Mouse (Mus musculus): ENCODE results near the gene Mrps10. TPM values are rescaled to one million over a fixed set of nuclear protein-coding genes. Genes with fewer than 3 reads are reported as not detected.

The Mrps10 gene
- polyA plus RNA-seq, 2 experiments = 51.3 to 76.0 TPM

- DNase-seq (ENCODE audit: low spot score) = no peak
Observed at GRCm38 (mm10) chr17:47333409-47333808, 35.3 kb upstream of the Mrps10 start.

GRCm38 (mm10) chr17:47343121-47343520 is 25.6 kb upstream of the Mrps10 start:
- ATAC-seq (ENCODE audit: low FRiP score, low read depth) (no peak), DNase-seq (ENCODE audit: low spot score) (no peak)
- no peak for TF ChIP-seq POLR2A (IDR thresholded peaks at IDR 0.05; ENCODE audit: borderline replicate concordance, extremely low read depth, insufficient read depth, insufficient read length)
- no peak overlapping the region for H3K4me2 ChIP-seq (replicated peaks; ENCODE audit: low read depth, low read length, severe bottlenecking)
- peaks cover 16% of the 10 kb centered on the region for H3K9me3 ChIP-seq (ENCODE audit: control insufficient read depth, low read length)
- 87% methylated on average over 2 of the region's 2 CpGs for WGBS
- H3K27ac ChIP-seq (replicated peaks; ENCODE audit: low read depth, low read length) = no peak overlapping the region
- H3K36me3 ChIP-seq (ENCODE audit: control insufficient read depth, insufficient read depth, low read length) = peaks cover 92% of the 10 kb centered on the region
- no peaks in the 10 kb centered on the region for H3K27me3 ChIP-seq (ENCODE audit: control insufficient read depth, insufficient read depth, low read length)
- H3K9ac ChIP-seq (ENCODE audit: low read depth, low read length, severe bottlenecking) = no peak overlapping the region
- no peaks in the 10 kb centered on the region for H3K4me1 ChIP-seq (ENCODE audit: control insufficient read depth, insufficient read depth, low read length)
- H3K4me3 ChIP-seq (replicated peaks; ENCODE audit: low read length) = no peak overlapping the region

More at GRCm38 (mm10) chr17:47333409-47333808, 35.3 kb upstream of the Mrps10 start:
- no peak overlapping the region for H3K4me3 ChIP-seq (replicated peaks; ENCODE audit: low read length)
- TF ChIP-seq POLR2A (IDR thresholded peaks at IDR 0.05; ENCODE audit: borderline replicate concordance, extremely low read depth, insufficient read depth, insufficient read length) = no peak
- H3K4me2 ChIP-seq (replicated peaks; ENCODE audit: low read depth, low read length, severe bottlenecking) = no peak overlapping the region
- no peaks in the 10 kb centered on the region for H3K9me3 ChIP-seq (ENCODE audit: control insufficient read depth, low read length)
- H3K9ac ChIP-seq (ENCODE audit: low read depth, low read length, severe bottlenecking) = no peak overlapping the region
- ATAC-seq (ENCODE audit: low FRiP score, low read depth) = no peak
- H3K27ac ChIP-seq (replicated peaks; ENCODE audit: low read depth, low read length) = no peak overlapping the region
- H3K36me3 ChIP-seq (ENCODE audit: control insufficient read depth, insufficient read depth, low read length) = peaks cover 69% of the 10 kb centered on the region
- H3K27me3 ChIP-seq (ENCODE audit: control insufficient read depth, insufficient read depth, low read length) = no peaks in the 10 kb centered on the region
- peaks cover 9% of the 10 kb centered on the region for H3K4me1 ChIP-seq (ENCODE audit: control insufficient read depth, insufficient read depth, low read length)
- 26% methylated on average over 2 of the region's 2 CpGs for WGBS

GRCm38 (mm10) chr17:47349721-47350319 is 18.9 kb upstream of the Mrps10 start:
- Histone ChIP-seq H3K9ac (ENCODE audit: low read depth, low read length, severe bottlenecking) (no peak overlapping the region), H3K4me2 (replicated peaks; ENCODE audit: low read depth, low read length, severe bottlenecking) (no peak overlapping the region), H3K27me3 (ENCODE audit: control insufficient read depth, insufficient read depth, low read length) (no peaks in the 10 kb centered on the region), H3K9me3 (ENCODE audit: control insufficient read depth, low read length) (peaks cover 34% of the 10 kb centered on the region), H3K4me1 (ENCODE audit: control insufficient read depth, insufficient read depth, low read length) (no peaks in the 10 kb centered on the region), H3K4me3 (replicated peaks; ENCODE audit: low read length) (no peak overlapping the region), H3K36me3 (ENCODE audit: control insufficient read depth, insufficient read depth, low read length) (peaks cover 97% of the 10 kb centered on the region), H3K27ac (replicated peaks; ENCODE audit: low read depth, low read length) (no peak overlapping the region)
- ATAC-seq (ENCODE audit: low FRiP score, low read depth) (no peak), DNase-seq (ENCODE audit: low spot score) (no peak)
- 90% methylated on average over 3 of the region's 3 CpGs for WGBS
- TF ChIP-seq POLR2A (IDR thresholded peaks at IDR 0.05; ENCODE audit: borderline replicate concordance, extremely low read depth, insufficient read depth, insufficient read length) = no peak

GRCm38 (mm10) chr17:47359964-47360363 is 8.7 kb upstream of the Mrps10 start:
- Histone ChIP-seq H3K4me3 (replicated peaks; ENCODE audit: low read length) (no peak overlapping the region), H3K9me3 (ENCODE audit: control insufficient read depth, low read length) (no peaks in the 10 kb centered on the region), H3K36me3 (ENCODE audit: control insufficient read depth, insufficient read depth, low read length) (peaks cover 55% of the 10 kb centered on the region), H3K9ac (ENCODE audit: low read depth, low read length, severe bottlenecking) (no peak overlapping the region), H3K27me3 (ENCODE audit: control insufficient read depth, insufficient read depth, low read length) (no peaks in the 10 kb centered on the region), H3K4me1 (ENCODE audit: control insufficient read depth, insufficient read depth, low read length) (no peaks in the 10 kb centered on the region), H3K27ac (replicated peaks; ENCODE audit: low read depth, low read length) (no peak overlapping the region), H3K4me2 (replicated peaks; ENCODE audit: low read depth, low read length, severe bottlenecking) (no peak overlapping the region)
- no peak for ATAC-seq (ENCODE audit: low FRiP score, low read depth)
- no peak for TF ChIP-seq POLR2A (IDR thresholded peaks at IDR 0.05; ENCODE audit: borderline replicate concordance, extremely low read depth, insufficient read depth, insufficient read length)
- 48% methylated on average over 6 of the region's 6 CpGs for WGBS
- DNase-seq (ENCODE audit: low spot score) = no peak

- TF ChIP-seq POLR2A (IDR thresholded peaks at IDR 0.05; ENCODE audit: borderline replicate concordance, extremely low read depth, insufficient read depth, insufficient read length) = no peak
- Histone ChIP-seq H3K4me1 (ENCODE audit: control insufficient read depth, insufficient read depth, low read length) (no peaks in the 10 kb centered on the region), H3K9me3 (ENCODE audit: control insufficient read depth, low read length) (no peaks in the 10 kb centered on the region), H3K9ac (ENCODE audit: low read depth, low read length, severe bottlenecking) (no peak overlapping the region), H3K4me3 (replicated peaks; ENCODE audit: low read length) (no peak overlapping the region), H3K4me2 (replicated peaks; ENCODE audit: low read depth, low read length, severe bottlenecking) (no peak overlapping the region), H3K27me3 (ENCODE audit: control insufficient read depth, insufficient read depth, low read length) (no peaks in the 10 kb centered on the region), H3K36me3 (ENCODE audit: control insufficient read depth, insufficient read depth, low read length) (peaks cover 41% of the 10 kb centered on the region), H3K27ac (replicated peaks; ENCODE audit: low read depth, low read length) (no peak overlapping the region)
- ATAC-seq (ENCODE audit: low FRiP score, low read depth) = no peak
- no peak for DNase-seq (ENCODE audit: low spot score)
- WGBS = 70% methylated on average over 11 of the region's 11 CpGs
Observed at GRCm38 (mm10) chr17:47361343-47361742, 7.3 kb upstream of the Mrps10 start.
